Mouse (Mus musculus) thymus, postnatal 36 days (tissue): ENCODE data around the gene Otub1.

Experiments used
- DNase-seq, 2 experiments: peaks; one replicate each; pipeline ENCODE4 v3.0.0; 2022; ENCODE audit warnings: mixed read lengths in 2 of 2

Gene Otub1

GRCm38 (mm10) chr19:7205326-7205725 lies 790 bp downstream of the Otub1 start:
- DNase-seq = no peak

- DNase-seq = no peak
Observed at GRCm38 (mm10) chr19:7204898-7205297, 1.2 kb downstream of the Otub1 start.

GRCm38 (mm10) chr19:7200427-7200826 lies 5.7 kb downstream of the Otub1 start:
- DNase-seq = no peak

DNA sequence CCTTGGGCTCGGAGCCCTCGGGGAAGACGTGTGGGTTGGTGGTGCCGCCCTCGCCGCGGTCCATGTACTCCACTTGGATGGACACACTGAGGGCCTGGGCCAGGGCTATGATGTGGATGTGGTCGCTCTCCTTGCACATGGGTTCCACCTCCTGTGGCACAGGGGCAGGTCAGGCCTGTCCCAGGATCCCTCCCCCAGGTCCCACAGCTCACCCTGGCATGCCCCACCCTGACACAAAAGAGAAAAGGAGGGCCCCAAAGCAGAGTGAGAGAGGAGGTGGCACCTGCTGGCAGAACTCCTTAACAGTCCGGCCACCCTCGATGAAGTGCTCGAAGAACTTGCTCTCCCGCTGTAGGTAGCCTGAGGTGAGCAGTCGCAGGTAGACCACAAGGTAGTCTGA lies 7.0 kb downstream of the Otub1 start:
- DNase-seq = no peak

DNA sequence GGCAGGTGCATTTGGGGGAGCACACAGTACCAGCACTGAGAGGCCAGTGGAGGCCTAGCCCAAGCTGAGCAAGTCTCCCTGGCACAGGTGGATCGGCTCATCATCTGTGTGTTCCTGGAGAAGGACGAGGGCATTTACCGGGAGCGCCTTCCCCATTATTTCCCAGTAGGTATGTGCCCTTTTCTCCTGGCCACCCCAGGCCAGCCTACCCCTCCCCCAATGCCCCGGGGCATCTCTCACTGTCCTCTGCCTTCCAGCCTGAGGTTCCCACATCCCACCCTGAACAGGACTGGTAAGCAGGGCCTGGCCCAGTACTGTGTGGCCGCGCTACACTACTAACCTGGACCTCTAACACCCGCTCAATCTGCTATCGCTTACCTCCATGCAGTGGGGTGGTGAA lies 8.7 kb downstream of the Otub1 start:
- DNase-seq = no peak

DNA sequence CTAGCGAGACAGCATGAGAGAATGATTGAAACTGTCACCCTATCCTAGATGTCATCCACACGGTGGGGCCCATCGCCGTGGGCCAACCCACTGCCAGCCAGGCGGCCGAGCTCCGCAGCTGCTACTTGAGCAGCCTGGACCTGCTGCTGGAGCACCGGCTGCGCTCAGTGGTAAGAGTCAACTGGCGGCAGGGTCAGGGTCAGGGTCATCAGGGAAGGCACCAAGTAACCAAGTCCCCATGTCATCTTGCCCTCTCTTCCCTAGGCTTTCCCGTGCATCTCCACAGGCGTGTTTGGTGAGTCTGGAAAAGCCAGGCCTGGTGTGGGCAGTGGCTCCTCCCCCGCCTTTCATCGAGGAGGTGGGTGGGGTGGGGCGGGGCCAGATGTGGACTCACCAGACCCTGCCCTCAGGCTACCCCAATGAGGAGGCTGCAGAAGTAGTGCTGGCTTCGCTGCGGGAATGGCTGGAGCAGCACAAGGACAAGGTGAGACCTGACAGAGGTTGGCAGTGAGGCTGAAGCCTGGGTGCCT lies 9.3 kb downstream of the Otub1 start:
- no peak for DNase-seq

- DNase-seq = peak; percentile 49 to 55
Observed at GRCm38 (mm10) chr19:7195900-7196728, 10.0 kb downstream of the Otub1 start.

DNA sequence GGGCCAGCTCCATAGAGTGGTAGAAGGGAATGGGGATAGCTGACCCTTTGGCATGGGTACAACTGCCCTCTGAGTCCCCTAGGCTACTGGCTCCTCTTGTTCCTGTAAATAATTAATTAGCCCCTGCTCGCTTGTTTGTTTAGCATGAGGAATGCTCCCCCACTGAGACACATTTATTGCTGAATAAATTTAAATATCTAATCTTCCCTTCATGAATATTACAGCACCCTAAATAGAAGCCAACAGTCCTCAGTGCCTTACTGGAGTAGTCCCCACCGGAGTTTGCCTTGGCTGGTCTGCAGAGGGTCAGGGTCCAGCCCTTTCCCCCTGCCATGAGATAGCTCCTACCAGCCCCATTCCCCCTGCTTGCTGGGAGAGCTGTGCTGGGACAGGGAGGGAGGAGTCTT lies 13.6 kb downstream of the Otub1 start:
- DNase-seq = no peak

- no peak for DNase-seq
Observed at GRCm38 (mm10) chr19:7191639-7192038, 14.5 kb downstream of the Otub1 start.

GRCm38 (mm10) chr19:7190986-7191385 lies 15.1 kb downstream of the Otub1 start:
- no peak for DNase-seq

DNA sequence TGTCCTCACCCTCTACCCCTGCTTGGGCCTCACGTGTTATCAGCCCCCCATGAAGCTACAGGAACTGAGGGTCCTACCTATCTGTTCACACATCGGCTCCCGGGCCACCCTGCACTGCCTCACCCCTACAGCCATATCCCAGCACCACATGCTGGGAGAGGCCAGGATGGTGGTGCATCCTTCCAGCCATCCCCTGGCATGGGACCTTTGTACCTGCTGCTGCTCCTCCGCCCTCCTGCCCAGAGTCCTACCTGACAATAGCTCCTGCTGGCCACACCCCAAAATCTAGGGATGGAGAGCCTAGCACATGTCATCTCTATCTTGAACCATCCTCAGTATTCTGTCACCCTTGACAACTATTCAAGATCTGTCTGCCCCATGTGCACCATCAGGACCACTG lies 17.1 kb downstream of the Otub1 start:
- no peak for DNase-seq

GRCm38 (mm10) chr19:7187157-7187556 lies 19.0 kb downstream of the Otub1 start:
- DNase-seq = no peak

DNA sequence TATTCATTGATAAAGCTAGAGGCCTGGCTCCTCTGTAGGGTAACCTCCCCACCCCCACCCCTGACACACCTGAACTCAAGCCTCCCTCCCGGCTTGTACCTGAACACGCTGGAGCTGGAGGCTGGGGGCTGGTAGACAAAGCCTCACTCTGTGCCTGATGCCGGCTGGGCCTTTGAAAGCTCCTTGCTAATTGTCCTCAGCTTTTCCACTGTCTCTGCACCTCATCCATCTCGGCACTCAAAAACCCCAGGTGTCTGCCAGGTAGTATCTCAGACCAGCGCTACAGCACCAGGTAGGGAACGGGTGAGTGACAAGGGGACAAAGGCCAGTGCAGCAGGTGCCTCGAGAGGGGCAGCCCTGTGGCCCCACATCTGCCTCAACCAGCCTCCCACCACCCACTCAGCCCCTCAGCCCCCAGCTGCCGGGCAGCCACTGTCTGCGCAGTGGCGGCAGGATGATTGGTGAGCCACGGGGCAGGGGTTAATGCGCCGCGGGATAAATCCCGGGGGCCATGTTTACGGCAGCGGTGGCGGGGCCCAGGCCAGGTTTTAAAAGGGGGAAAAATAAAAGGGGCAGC lies 20.3 kb downstream of the Otub1 start:
- no peak for DNase-seq

GRCm38 (mm10) chr19:7185059-7185458 lies 21.1 kb downstream of the Otub1 start:
- DNase-seq = no peak

- no peak for DNase-seq
Observed at GRCm38 (mm10) chr19:7183419-7183818, 22.7 kb downstream of the Otub1 start.

DNA sequence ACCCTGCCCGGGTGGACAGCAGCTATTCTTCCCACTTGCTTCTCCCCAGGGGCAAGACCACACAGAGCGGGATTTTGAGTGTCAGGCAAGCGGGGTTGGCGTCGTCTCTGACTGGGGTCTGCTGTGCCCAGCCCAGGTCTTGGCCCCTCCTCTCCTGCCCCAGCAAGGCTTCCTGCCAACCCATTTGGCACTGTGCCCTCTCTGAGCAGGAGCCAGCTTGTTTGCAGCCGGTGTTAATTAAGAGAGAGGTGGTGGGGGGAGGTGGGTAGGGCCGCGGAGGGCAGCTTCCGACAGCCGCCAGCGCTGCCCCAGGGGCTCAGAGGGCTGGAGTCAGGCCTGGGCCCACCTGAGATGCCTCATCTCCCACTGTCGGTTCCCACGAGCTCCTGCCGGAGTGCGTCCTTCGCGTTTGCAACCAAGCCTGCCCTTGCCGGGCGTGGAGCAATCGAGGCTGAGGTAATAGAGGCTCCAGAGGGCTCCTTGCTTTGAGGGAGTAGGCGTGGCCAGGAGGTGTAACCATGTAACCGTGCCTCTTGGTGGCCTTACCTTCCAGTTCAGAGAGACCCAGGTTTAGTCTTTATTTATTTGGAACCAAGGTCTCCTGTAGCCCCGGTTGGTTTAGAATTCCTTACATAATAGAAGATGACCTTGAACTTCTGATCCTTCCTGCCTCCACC lies 23.7 kb downstream of the Otub1 start:
- DNase-seq = peak; percentile 45 to 67

DNA sequence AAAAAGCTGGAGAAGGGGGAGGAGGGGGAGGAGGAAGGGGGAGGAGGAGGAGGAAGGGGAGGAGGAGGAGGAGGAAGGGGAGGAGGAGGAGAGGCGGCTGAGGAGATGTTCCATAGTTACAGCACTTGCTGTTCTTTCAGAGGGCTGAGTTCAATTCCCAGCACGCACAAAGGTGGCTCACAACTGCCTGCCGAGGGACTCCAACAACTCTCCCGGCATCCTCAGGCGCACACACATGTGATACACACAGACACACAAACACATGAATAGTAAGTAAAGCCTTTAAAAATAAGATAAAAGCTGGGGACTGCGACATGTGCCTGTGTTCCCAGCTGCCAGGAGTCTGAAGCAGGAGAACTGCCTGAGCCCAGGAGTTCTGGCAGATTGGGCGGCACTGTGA lies 24.6 kb downstream of the Otub1 start:
- no peak for DNase-seq

- no peak for DNase-seq
Observed at GRCm38 (mm10) chr19:7180756-7181405, 25.2 kb downstream of the Otub1 start.

DNA sequence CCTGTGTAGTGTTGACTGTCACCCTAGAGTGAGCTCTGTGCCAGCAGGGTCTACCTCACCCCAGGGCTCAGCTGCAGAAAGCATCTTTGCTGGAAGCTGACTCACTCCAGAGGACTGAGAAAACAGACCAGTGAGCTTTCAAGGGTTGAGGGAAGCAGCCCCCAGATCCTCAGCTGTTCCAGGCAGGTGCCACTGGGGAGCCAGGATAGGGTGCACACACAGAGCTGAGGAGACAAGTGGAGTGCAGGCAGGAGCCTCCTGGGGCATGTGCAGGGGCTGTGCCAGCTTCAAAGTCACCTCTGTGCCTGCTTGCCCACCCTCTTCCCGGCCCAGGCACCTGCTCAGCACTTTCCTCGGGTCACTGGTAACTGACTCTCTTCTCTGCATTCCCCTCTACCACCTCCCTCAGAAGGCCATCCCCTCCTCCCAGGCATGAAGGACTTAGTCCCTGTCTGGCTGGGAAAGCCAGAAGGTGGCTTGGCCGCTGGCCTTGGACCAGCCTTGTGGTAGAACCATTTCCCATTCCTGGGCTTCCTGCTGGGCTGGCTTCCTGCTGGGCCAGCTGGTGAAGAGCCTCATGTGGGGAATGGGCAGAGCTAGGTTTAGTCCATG lies 27.2 kb downstream of the Otub1 start:
- DNase-seq = no peak

- no peak for DNase-seq
Observed at GRCm38 (mm10) chr19:7177804-7178511, 28.2 kb downstream of the Otub1 start.

- DNase-seq = no peak
Observed at GRCm38 (mm10) chr19:7176041-7176696, 29.9 kb downstream of the Otub1 start.
